Mouse (Mus musculus) forebrain, embryonic 14.5 days (tissue): ENCODE measurements around the gene Luc7l3. TPM values are rescaled to one million over a fixed set of nuclear protein-coding genes. Genes with fewer than 3 reads are reported as not detected.

ENCODE experiments used
- ATAC-seq: fragments of 200-750 bp; cut with Nextera tagmentation; 2 replicates; pipeline ENCODE4 v1.8.0; 2017; ENCODE audit warnings: mild to moderate bottlenecking, moderate library complexity
- DNase-seq: peaks from one replicate; pipeline ENCODE4 v3.0.0-alpha.2; 2015; ENCODE audit warnings: low spot score
- H3K27ac ChIP-seq: fragments of 300-500 bp; sonication (generic); 2 replicates; pipeline ENCODE4 v1.5.1; 2014; ENCODE audit warnings: low read depth, mild to moderate bottlenecking, control low read depth, low read length, moderate library complexity
- H3K27me3 ChIP-seq: fragments of 300-500 bp; sonication (generic); replicated peaks from 2 replicates; pipeline ENCODE4 v1.6.1; 2014; ENCODE audit warnings: low read length, control low read depth, mixed read lengths; ENCODE audit not compliant: control insufficient read depth, insufficient read depth
- H3K36me3 ChIP-seq: fragments of 300-500 bp; sonication (generic); 2 replicates; pipeline ENCODE4 v1.6.1; 2014; ENCODE audit warnings: low read length, control low read depth; ENCODE audit not compliant: control insufficient read depth, insufficient read depth
- H3K4me1 ChIP-seq: fragments of 300-500 bp; sonication (generic); 2 replicates; pipeline ENCODE4 v1.6.1; 2014; ENCODE audit warnings: antibody characterized with exemption, low read length, control low read depth; ENCODE audit not compliant: control insufficient read depth, insufficient read depth
- H3K4me2 ChIP-seq: fragments of 300-500 bp; sonication (generic); 2 replicates; pipeline ENCODE4 v1.6.1; 2014; ENCODE audit warnings: mild to moderate bottlenecking, control low read depth, low read length
- H3K4me3 ChIP-seq: fragments of 300-500 bp; sonication (generic); 2 replicates; pipeline ENCODE4 v1.5.1; 2014; ENCODE audit warnings: low read depth, low read length, control low read depth
- H3K9ac ChIP-seq: fragments of 300-500 bp; sonication (generic); 2 replicates; pipeline ENCODE4 v1.6.1; 2014; ENCODE audit warnings: mild to moderate bottlenecking, low read length, control low read depth, moderate library complexity
- H3K9me3 ChIP-seq: fragments of 300-500 bp; sonication (generic); replicated peaks from 2 replicates; pipeline ENCODE4 v1.6.1; 2016; ENCODE audit warnings: low read length, control low read depth, mixed read lengths; ENCODE audit not compliant: control insufficient read depth
- WGBS: fragments of 180-500 bp; shearing (Covaris S2); extraction: QIAGEN DNeasy Blood & Tissue Kit; methylation state at CpG from one replicate; pipeline ENCODE4 v1.1.7; 2014; 5-methylcytosine and 5-hydroxymethylcytosine counted together
- polyA plus RNA-seq: library from polyadenylated mRNA; unstranded; fragments of >200 nt; fragmentation: Nextera tagmentation; extraction: Ambion mirVana; gene quantifications from 2 replicates; pipeline ENCODE4 v1.2.1, GENCODE M21; 2014

Luc7l3 gene
- polyA plus RNA-seq, 1 experiment from 2014 or later: 89.6 TPM

DNA sequence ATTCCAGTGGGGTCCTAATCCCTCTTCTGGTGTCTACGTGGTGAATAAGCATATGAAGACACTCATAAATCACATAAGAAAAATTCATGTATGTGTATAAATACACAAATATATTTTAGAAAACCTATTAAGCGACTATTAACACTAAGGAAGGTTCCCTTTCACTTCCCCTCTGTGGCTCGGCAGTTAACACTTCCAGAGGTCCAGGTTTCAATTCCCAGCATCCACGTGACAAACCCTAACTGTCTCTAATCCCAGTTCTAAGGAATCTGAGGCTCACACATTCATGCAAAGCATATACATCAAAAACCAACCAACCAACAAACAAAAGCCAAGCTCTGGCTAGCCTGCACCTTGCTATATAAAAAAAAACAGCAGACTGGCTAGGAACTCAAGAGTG is 4.3 kb downstream of the Luc7l3 start:
- no peak overlapping the region for H3K9ac ChIP-seq
- no peaks in the 10 kb centered on the region for H3K9me3 ChIP-seq
- ATAC-seq: no peak
- DNase-seq: no peak
- H3K27me3 ChIP-seq: no peaks in the 10 kb centered on the region
- H3K4me1 ChIP-seq: peaks cover 33% of the 10 kb centered on the region
- H3K36me3 ChIP-seq: peaks cover 5% of the 10 kb centered on the region; the same call in 1 of the 2 replicates
- 57% methylated on average over 4 of the region's 4 CpGs for WGBS
- 0 out of 2 replicates have a peak overlapping the region, but pooled peaks have one; percentile 12 for H3K4me2 ChIP-seq
- no peak overlapping the region; the same call in 1 of the 2 replicates for H3K27ac ChIP-seq
- no peak overlapping the region for H3K4me3 ChIP-seq

DNA sequence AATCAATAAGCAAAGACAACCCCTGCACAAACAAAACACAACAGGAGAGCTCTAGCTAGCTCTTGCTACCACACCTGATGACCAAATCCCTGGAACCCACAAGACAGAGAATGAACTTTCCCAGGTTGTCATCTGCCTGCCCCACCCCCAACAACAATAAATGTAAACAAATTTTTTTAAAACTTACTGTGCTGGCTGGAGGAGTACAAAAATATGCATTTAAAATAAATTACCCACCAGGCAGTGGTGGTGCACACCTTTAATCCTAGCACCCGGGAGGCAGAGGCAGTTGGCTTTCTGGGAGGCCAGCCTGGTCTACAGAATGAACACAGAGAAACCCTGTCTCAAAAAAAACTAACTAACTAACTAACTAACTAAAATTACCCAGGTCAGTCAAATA is 4.8 kb downstream of the Luc7l3 start:
- WGBS: 81% methylated on average over 1 of the region's 1 CpGs
- no peaks in the 10 kb centered on the region for H3K9me3 ChIP-seq
- no peak overlapping the region for H3K4me3 ChIP-seq
- no peak for ATAC-seq
- H3K27me3 ChIP-seq: no peaks in the 10 kb centered on the region
- no peak for DNase-seq
- H3K4me1 ChIP-seq: peaks cover 30% of the 10 kb centered on the region
- no peak overlapping the region for H3K9ac ChIP-seq
- H3K27ac ChIP-seq: no peak overlapping the region
- H3K36me3 ChIP-seq: peaks cover 5% of the 10 kb centered on the region; the same call in 1 of the 2 replicates
- no peak overlapping the region for H3K4me2 ChIP-seq

DNA sequence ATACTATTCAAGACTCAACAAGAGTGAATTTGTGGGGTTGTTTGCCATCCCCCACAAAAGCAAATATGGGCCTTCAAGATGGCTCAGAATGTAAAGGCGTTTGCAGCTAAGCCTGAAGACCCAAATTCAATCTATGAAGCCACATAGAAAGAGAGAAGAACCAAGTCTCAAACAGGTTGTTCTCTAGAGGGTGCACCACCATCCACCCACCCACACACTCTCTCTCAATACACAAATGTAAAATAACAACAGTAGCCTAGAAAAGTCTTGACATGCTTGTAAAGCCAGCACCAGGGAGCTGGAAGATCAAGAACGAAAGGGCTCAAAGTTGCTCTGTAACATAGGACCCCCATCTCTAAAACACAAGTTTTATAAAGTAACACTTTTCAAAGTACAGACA is 5.3 kb downstream of the Luc7l3 start:
- H3K4me2 ChIP-seq: no peak overlapping the region
- H3K9me3 ChIP-seq: no peaks in the 10 kb centered on the region
- 85% methylated on average over 2 of the region's 2 CpGs for WGBS
- no peak overlapping the region for H3K9ac ChIP-seq
- ATAC-seq: no peak
- H3K4me3 ChIP-seq: no peak overlapping the region
- DNase-seq: no peak
- peaks cover 5% of the 10 kb centered on the region; the same call in 1 of the 2 replicates for H3K36me3 ChIP-seq
- H3K4me1 ChIP-seq: peaks cover 30% of the 10 kb centered on the region
- no peaks in the 10 kb centered on the region for H3K27me3 ChIP-seq
- no peak overlapping the region for H3K27ac ChIP-seq

DNA sequence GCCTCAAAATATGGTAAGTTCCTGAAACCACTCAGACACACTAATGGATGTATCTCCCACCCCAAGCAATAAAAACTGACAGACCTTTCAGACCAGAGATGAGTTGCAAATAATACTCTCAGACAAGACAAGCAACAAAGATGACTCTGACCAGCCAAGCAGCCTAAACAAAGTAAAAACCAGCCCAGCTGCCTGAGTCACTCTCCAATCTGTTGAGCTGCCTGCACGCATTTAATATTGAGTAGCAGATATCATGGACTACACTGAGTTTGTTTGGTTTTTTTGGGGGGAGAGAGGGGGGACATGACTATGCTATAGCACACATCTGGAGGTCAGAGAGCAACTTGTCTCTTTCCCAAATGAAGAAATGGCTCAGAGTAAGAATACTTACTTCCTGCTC is 6.5 kb downstream of the Luc7l3 start:
- H3K27ac ChIP-seq: no peak overlapping the region
- WGBS: 85% methylated on average over 1 of the region's 1 CpGs
- no peak overlapping the region for H3K9ac ChIP-seq
- no peaks in the 10 kb centered on the region for H3K27me3 ChIP-seq
- no peak for DNase-seq
- no peaks in the 10 kb centered on the region for H3K9me3 ChIP-seq
- H3K4me3 ChIP-seq: no peak overlapping the region
- no peak for ATAC-seq
- peaks cover 5% of the 10 kb centered on the region; the same call in 1 of the 2 replicates for H3K36me3 ChIP-seq
- H3K4me2 ChIP-seq: no peak overlapping the region
- peaks cover 31% of the 10 kb centered on the region for H3K4me1 ChIP-seq

DNA sequence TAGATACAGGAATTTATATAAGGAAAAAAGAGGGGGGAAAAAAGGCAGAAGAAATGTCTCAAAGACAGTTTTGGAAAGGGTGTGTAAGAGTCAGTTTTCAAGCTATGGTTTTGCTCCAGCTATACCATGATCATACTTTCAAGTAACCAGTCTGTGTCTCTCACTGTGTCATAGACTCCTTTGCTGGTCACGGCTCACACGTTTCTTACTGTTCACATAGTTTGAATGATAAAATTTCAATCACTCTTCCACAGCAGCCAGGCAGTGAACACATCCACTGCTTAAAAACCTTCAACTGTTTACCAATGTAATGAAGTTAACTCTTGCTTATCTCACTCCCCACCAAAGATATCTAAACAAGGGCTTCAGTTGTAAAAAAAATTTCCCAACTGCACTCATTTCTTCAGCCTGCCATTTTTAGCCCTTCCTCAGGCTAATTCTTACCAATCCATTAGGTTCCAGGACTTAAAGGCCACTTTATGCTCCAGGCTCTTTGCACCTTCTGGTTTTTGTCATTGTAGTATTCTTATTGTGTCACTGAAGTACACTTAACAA is 7.6 kb downstream of the Luc7l3 start:
- H3K4me1 ChIP-seq: peaks cover 23% of the 10 kb centered on the region
- no peak overlapping the region for H3K4me3 ChIP-seq
- peaks cover 3% of the 10 kb centered on the region; the same call in 1 of the 2 replicates for H3K36me3 ChIP-seq
- no peak overlapping the region for H3K9ac ChIP-seq
- H3K27ac ChIP-seq: no peak overlapping the region
- no peak overlapping the region for H3K4me2 ChIP-seq
- 86% methylated on average over 2 of the region's 2 CpGs for WGBS
- no peak for ATAC-seq
- H3K27me3 ChIP-seq: no peaks in the 10 kb centered on the region
- no peaks in the 10 kb centered on the region for H3K9me3 ChIP-seq
- DNase-seq: no peak

DNA sequence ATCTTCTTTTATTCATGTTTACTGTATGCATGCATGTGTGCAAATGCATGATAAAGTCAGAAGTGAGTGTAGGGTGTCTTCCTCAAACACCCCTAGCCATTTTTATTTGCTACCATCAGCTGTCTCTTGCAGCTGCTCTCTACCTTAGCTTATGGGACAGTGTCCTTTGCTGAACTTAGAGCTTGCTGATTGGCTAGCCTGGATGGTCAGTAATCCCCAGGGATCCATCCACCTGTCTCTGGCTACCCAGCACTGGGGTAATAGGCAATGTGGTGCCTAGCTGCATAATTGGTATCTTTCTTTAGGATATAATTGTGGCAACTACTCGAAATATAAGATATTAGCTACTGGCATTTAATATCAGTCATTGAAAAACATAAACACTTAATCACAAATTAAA is 9.1 kb downstream of the Luc7l3 start:
- no peak for DNase-seq
- 73% methylated on average over 1 of the region's 1 CpGs for WGBS
- H3K4me1 ChIP-seq: peaks cover 23% of the 10 kb centered on the region

DNA sequence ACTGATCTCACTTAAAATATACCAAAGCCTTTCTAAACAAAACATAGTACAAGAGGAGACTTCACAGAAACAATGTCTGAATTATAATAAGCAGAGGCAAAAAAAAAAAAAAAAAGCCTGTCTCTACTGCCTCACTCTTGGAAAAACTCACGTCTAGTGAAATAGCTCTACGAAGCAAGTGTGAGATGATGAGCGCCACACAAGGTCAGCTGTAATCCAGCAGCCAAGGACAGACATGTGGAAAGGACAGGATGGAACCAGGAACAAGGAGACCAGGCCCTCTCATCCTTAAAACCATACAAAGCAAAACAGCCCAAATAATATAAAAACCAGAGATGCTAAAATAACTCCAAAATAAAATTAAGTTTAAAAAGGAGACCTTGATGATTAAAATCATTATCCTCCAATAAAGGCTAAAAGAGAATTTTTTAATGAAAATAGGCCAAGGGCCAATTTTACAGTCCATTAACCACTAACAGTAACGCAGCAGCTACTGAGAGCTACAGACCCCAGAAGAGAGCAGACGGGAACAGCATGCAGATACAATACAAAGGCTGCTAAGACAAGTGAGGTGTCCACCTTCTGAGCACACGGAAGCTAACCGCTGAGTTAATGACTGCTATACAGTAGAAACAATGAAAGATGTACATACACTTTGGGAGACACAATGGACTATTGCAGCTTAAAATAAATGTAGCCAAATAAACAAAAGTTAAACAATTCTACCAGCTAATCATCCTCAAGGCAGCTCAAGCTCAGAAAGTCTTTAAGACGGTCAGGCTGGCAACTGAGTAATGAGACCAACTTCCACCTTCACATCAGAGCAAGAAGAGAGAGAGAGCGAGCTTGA is 26.6 kb downstream of the Luc7l3 start:
- H3K4me3 ChIP-seq: no peak overlapping the region
- WGBS: 45% methylated on average over 9 of the region's 9 CpGs
- DNase-seq (no peak), ATAC-seq (no peak)
- H3K4me2 ChIP-seq: no peak overlapping the region
- H3K9ac ChIP-seq: no peak overlapping the region
- H3K4me1 ChIP-seq: no peaks in the 10 kb centered on the region
- H3K27ac ChIP-seq: no peak overlapping the region
- peaks cover 87% of the 10 kb centered on the region for H3K36me3 ChIP-seq
- H3K27me3 ChIP-seq: no peaks in the 10 kb centered on the region
- no peaks in the 10 kb centered on the region for H3K9me3 ChIP-seq

More for the DNA sequence above, 9.1 kb downstream of the Luc7l3 start:
- Histone ChIP-seq H3K9me3 (no peaks in the 10 kb centered on the region), H3K4me3 (no peak overlapping the region), H3K27me3 (no peaks in the 10 kb centered on the region), H3K9ac (no peak overlapping the region), H3K27ac (no peak overlapping the region), H3K4me2 (no peak overlapping the region), H3K36me3 (peaks cover 10% of the 10 kb centered on the region)
- no peak for ATAC-seq

DNA sequence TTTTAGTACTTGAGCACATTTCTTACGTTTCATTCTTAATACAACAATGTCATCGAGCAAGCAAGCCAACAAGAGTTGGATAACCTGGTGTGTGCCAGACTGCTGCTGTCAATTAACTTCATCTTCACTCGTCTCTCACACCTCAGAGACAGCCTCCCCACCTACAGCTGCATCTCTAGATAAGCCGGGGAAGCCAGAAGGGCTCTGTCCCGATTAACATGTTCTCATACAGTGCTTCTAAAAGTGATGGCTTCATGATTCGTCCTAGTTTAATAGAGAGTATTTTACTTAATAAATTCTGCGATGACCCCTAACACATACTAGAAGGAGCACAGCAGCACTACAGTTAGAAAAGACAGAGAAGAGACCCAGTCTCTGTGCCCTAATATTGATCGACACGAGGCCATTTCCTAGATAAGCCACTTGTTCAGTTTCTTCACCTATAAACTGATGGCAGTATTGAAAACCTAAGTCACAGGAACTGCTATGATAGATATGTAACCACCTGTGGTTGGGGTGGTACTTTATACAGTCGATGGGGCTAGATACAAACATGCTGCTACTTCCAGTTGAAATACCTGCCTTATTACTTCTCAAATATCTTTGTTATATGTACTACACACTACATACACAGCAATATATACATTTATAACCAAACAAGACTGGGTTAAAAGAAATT is 31.6 kb downstream of the Luc7l3 start:
- WGBS: 90% methylated on average over 10 of the region's 10 CpGs
- Histone ChIP-seq H3K36me3 (peaks cover 87% of the 10 kb centered on the region), H3K4me1 (no peaks in the 10 kb centered on the region), H3K4me3 (no peak overlapping the region), H3K9me3 (no peaks in the 10 kb centered on the region), H3K9ac (no peak overlapping the region), H3K27me3 (no peaks in the 10 kb centered on the region), H3K4me2 (no peak overlapping the region), H3K27ac (no peak overlapping the region)
- DNase-seq (no peak), ATAC-seq (no peak)
